Mouse (Mus musculus): ENCODE measurements around the gene Nphs2. TPM values are rescaled to one million over a fixed set of nuclear protein-coding genes. Genes with fewer than 3 reads are reported as not detected.

Nphs2 gene
- polyA plus RNA-seq (2012; rRNA removed; ENCODE audit: low replicate concordance): not detected in 2 replicates

DNA sequence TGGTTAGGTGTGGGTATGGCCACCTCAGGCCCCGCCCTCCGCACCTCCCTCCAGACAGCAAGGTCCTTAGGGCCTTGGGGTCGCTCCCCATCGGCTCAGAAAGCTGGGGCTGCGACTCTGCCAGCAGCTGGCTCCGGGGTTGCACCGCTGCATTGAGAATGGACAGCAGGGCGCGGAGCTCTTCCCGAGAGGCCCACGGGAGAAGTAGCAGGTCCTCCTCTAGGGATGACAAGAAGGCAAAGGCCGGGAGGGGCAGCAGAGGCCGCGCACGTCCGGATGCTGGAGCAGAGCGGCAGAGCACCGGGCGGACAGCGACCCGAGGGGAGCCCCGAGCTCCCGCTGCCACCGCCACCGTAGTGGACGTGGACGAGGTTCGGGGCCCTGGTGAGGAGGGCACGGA, at the start of gene Nphs2:
Gene Nphs2, plus strand, starts transcription at position 98 of the 400 bp plus-strand sequence.

DNA sequence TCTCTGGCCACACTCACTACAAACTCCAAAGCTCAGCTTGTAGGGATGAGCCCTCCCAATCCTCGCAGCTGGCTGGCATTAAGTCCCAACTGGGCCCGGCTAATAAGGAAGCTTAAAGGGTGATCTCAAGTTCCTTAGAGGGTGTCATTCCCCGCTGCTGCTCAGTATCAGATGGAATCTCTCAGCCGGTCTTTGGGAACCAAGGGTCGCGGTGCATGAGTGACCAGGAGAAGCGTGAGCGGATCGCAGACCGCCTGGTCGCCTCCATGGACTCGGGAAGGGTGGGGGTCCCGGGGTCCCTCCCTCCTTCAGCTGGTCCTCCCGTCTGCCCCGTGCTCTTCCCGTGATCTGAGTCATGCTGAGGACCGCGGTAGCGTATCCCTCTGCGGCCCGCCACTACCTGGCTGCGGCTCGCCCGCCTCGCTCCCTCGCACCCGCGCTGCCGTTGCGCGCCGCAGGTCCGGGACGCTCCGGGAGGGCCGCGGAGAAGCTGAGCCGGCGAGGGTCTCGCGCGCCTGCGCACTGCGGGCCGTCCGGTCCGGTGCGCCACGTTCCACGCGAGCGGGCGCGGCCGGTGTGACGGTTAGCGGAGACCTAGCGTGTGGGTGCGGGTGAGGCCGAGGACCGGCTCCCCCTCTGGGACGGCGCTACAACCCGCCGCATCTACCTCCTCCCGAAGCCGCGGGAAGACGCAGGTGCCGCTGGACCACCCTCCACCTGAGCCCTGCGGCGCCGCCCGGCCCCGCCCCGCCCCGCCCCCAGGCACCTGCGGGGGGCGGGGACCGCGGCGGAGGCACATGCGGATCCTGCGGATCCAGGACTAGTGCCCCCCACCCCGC, 7.4 kb upstream of the Nphs2 start, which contains the start of gene Tdrd5:
Gene Tdrd5, minus strand, starts transcription at position 754 of the 839 bp plus-strand sequence.

DNA sequence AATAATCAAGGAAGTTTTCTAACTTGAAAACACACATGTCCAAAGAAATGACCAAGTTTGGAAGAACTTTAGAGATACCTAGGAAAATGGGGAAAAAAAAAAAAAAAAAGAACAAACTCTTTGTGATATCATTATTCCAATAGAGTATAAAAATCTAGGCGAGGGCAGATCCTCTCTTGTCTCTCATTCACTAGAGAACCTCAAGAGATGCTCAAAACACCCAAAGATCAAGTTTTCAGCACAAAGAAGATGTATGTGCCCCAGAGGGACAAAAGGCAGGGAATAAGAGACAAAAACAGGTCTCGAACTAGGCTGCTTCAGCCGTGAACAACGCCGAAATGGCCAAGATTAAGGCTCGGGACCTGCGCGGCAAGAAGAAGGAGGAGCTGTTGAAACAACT, 55.2 kb downstream of the Nphs2 start, which contains the start of gene Gm2000:
Gene Gm2000, plus strand, starts transcription at position 301 of the 400 bp plus-strand sequence.

Other genes starting within 250 kb of the Nphs2 start
- gene Fam163a, start 105.7 kb upstream of the Nphs2 start, polyA plus RNA-seq (2012; rRNA removed; ENCODE audit: low replicate concordance): not detected in 2 replicates
- 0.04 TPM in 1 of 2 replicates, not detected in the other for gene Tdrd5, start 7.1 kb upstream of the Nphs2 start, polyA plus RNA-seq (2012; rRNA removed; ENCODE audit: low replicate concordance)
- 2.9 and 8.3 TPM in 2 replicates for gene Gm2000, start 55.3 kb downstream of the Nphs2 start, polyA plus RNA-seq (2012; rRNA removed; ENCODE audit: low replicate concordance)
- 0.10 TPM in 1 of 2 replicates, not detected in the other for gene Axdnd1, start 110.4 kb downstream of the Nphs2 start, polyA plus RNA-seq (2012; rRNA removed; ENCODE audit: low replicate concordance)
- 19.3 and 44.4 TPM in 2 replicates for gene Soat1, start 163.6 kb downstream of the Nphs2 start, polyA plus RNA-seq (2012; rRNA removed; ENCODE audit: low replicate concordance)
- gene Gm10031, start 213.3 kb downstream of the Nphs2 start, polyA plus RNA-seq (2012; rRNA removed; ENCODE audit: low replicate concordance): 13.3 and 17.2 TPM in 2 replicates
- gene Abl2, start 248.1 kb downstream of the Nphs2 start, polyA plus RNA-seq (2012; rRNA removed; ENCODE audit: low replicate concordance): 8.1 and 9.2 TPM in 2 replicates

Data from mammary gland, adult 2 months (tissue).